Mouse (Mus musculus) myocyte (in vitro differentiated cells): ENCODE results near the gene 4930404N11Rik.

Experiments used
- CEBPB ChIP-seq: IDR thresholded peaks from 2 replicates; pipeline ENCODE4 v1.6.1; 2011; ENCODE audit warnings: mild to moderate bottlenecking, moderate library complexity; ENCODE audit not compliant: poor library complexity, insufficient read depth, severe bottlenecking
- E2F4 ChIP-seq: IDR thresholded peaks from one replicate; pipeline ENCODE4 v1.6.1; 2011; ENCODE audit warnings: mild to moderate bottlenecking, control low read depth, moderate library complexity; ENCODE audit not compliant: insufficient read depth
- MAX ChIP-seq: IDR thresholded peaks from one replicate; pipeline ENCODE4 v1.6.1; 2011; ENCODE audit warnings: low read depth, mild to moderate bottlenecking, control low read depth
- MYOD1 ChIP-seq, 3 experiments: IDR thresholded peaks; one replicate each; pipeline ENCODE4 v1.6.1; 2011; ENCODE audit warnings: control low read depth in 2 of 3, low read depth in 2 of 3, mild to moderate bottlenecking in 2 of 3, moderate library complexity in 1 of 3; ENCODE audit not compliant: insufficient read length in 2 of 3, control insufficient read depth in 1 of 3
- MYOG ChIP-seq, 3 experiments: IDR thresholded peaks; one replicate each; pipeline ENCODE4 v1.6.1; 2011; ENCODE audit warnings: control low read depth in 2 of 3, low read depth in 2 of 3, mild to moderate bottlenecking in 2 of 3; ENCODE audit not compliant: insufficient read length in 2 of 3, control insufficient read depth in 1 of 3, insufficient read depth in 1 of 3
- POLR2A ChIP-seq: IDR thresholded peaks from one replicate; pipeline ENCODE4 v1.6.1; 2011; ENCODE audit warnings: low read depth, mild to moderate bottlenecking, control low read depth, moderate library complexity; ENCODE audit not compliant: insufficient read length
- REST ChIP-seq: IDR thresholded peaks from one replicate; pipeline ENCODE4 v1.6.1; 2011; ENCODE audit warnings: mild to moderate bottlenecking, control low read depth, moderate library complexity; ENCODE audit not compliant: insufficient read depth, insufficient read length
- TCF12 ChIP-seq: IDR thresholded peaks from one replicate; pipeline ENCODE4 v1.6.1; 2011; ENCODE audit warnings: mild to moderate bottlenecking, control low read depth; ENCODE audit not compliant: poor library complexity, insufficient read depth, severe bottlenecking
- USF1 ChIP-seq: IDR thresholded peaks from one replicate; pipeline ENCODE4 v1.6.1; 2011; ENCODE audit warnings: low read depth, mild to moderate bottlenecking, control low read depth, moderate library complexity

GRCm38 (mm10) chr10:81395127-81395526 lies 29.5 kb upstream of the 4930404N11Rik start:
- TF ChIP-seq E2F4 (no peak), POLR2A (no peak), MYOG (IDR thresholded peaks at IDR 0.05; ENCODE audit: control insufficient read depth in 1 of 3, insufficient read depth in 1 of 3, insufficient read length in 2 of 3, low read depth in 2 of 3) (no peak), CEBPB (no peak), MYOD1 (IDR thresholded peaks at IDR 0.05; ENCODE audit: control insufficient read depth in 1 of 3, insufficient read length in 2 of 3, low read depth in 2 of 3) (no peak), REST (no peak), TCF12 (no peak), MAX (no peak), USF1 (no peak)
